Mouse (Mus musculus): ENCODE results near the gene Numbl. TPM values are rescaled to one million over a fixed set of nuclear protein-coding genes. Genes with fewer than 3 reads are reported as not detected.

Numbl gene
- polyA plus RNA-seq, 1 experiment from 2014 or later: 43.3 TPM

DNA sequence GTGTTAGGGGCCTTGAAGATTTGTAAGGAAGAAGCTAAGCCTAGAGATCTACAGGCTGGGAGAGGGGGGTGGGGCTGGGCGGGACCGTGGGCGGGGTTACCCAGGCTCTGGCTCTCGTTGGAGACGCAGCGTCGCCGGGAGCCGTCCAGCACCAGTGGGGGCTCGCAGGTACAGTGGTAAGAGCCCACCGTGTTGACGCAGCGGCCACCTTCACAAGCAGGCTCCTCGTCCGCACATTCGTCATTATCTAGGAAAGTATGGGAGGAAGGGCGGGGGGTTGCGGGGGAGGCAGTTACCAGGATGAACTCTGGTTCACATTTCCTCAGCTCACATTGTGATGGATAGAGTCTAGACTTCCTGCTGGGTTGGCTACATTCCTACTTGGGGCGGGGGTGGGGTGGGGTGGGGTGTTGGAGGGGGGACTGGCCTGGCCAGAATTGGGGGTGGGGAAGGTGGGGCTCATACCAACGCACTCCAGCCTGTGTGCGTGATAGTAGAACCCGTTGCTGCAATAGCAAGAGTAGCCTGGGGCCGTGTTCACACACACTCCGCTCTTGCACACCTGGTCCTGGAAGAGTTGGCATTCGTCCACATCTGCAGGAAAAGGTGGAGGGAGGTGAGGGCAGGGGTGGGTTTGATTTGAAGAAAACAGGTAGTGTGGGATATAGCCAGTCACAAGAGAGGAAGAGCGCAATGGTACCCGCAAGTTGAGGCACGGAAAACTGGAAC is 50.8 kb downstream of the Numbl start:
- H3K27ac ChIP-seq (ENCODE audit: low read length): no peak overlapping the region
- peak; percentile 41; the same call in 1 of the 2 replicates for ATAC-seq

DNA sequence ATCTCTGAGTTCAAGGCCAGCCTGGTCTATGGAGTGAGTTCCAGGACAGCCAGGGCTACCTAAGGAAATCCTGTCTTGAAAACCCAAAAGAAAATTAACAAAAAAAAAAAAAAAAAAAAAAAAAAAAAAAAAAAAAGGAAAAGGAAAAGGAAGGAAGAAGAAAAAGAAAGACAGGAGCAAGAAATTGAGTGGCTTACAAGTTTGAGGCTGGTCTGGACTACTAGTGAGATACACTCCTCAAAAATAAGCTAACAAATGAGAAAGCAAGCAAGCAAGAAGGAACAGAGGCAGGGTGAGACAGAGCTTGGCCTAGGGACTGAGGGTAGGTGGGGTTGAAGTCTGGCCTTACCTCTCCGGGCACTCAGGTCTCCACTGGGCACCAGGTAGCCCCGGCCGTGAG is 51.6 kb downstream of the Numbl start:
- Histone ChIP-seq H3K27me3 (replicated peaks; ENCODE audit: control insufficient read depth, insufficient read depth, low read length) (no peaks in the 10 kb centered on the region), H3K4me1 (replicated peaks; ENCODE audit: control insufficient read depth, insufficient read depth, low read length) (peaks cover 6% of the 10 kb centered on the region), H3K36me3 (ENCODE audit: control insufficient read depth, insufficient read depth) (no peaks in the 10 kb centered on the region), H3K4me2 (ENCODE audit: low read length) (no peak overlapping the region), H3K9ac (replicated peaks; ENCODE audit: low read depth, low read length) (no peak overlapping the region), H3K4me3 (replicated peaks; ENCODE audit: low read length) (no peak overlapping the region), H3K9me3 (ENCODE audit: control insufficient read depth, low read length) (no peaks in the 10 kb centered on the region), H3K27ac (ENCODE audit: low read length) (no peak overlapping the region)
- no peak; the same call in 1 of the 2 replicates for ATAC-seq
- 43% methylated on average over 3 of the region's 3 CpGs for WGBS

More for the DNA sequence above, 50.8 kb downstream of the Numbl start:
- peak overlapping the region; percentile 20 for H3K4me3 ChIP-seq (replicated peaks; ENCODE audit: low read length)
- 0 out of 2 replicates have a peak overlapping the region, but pooled peaks have one; percentile 2 for H3K9ac ChIP-seq (replicated peaks; ENCODE audit: low read depth, low read length)
- H3K4me2 ChIP-seq (ENCODE audit: low read length): peak overlapping the region; percentile 40
- H3K36me3 ChIP-seq (ENCODE audit: control insufficient read depth, insufficient read depth): no peaks in the 10 kb centered on the region
- 16% methylated on average over 27 of the region's 28 CpGs for WGBS
- H3K9me3 ChIP-seq (ENCODE audit: control insufficient read depth, low read length): no peaks in the 10 kb centered on the region
- no peaks in the 10 kb centered on the region for H3K27me3 ChIP-seq (replicated peaks; ENCODE audit: control insufficient read depth, insufficient read depth, low read length)
- peaks cover 6% of the 10 kb centered on the region for H3K4me1 ChIP-seq (replicated peaks; ENCODE audit: control insufficient read depth, insufficient read depth, low read length)

DNA sequence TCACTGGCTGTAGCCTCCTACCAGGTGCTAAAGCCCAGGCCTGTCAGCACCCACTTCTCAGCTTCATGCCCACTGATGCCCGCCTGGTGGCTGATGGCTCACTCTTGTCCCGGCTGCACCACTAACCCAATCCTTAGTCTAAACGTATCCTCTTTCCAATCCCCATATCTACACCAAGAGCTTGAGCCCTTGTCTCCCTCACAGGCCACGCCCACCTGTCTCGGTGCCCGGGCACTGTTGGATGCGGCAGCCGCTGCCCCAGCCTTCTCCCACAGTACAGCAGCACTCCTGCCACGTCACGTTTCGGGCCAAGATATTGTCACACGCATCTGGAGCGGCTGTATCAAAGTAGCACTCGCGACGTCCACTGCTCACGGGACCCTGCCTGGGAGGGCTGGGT is 52.1 kb downstream of the Numbl start:
- peak; percentile 71 for ATAC-seq

DNA sequence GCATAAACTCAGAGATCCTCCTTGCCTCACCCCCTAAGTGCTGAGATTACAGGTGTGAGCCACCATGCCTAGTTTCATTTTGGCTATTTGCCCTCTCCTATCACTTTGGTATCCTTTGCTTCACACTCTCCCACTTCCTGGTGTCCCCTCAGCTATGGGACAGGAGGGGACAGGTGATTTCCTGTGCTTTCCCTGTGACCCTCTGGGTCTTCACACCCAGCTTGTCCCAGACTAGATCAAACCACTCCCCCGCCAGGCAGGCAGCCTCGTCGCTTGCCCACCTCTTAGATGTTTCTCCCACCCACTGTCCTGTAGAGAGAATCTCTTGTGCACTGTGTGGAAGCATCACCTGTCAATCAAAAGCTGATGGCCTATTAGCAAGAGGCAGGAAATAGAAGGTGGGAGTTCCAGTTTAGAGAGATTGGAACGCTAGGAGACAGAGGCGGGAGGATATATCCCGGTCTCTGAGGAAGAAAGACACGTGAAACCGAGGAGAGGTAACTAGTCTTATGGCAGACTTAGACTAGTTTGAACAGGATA is 52.8 kb downstream of the Numbl start:
- WGBS: 56% methylated on average over 8 of the region's 8 CpGs
- H3K9ac ChIP-seq (replicated peaks; ENCODE audit: low read depth, low read length): no peak overlapping the region
- no peak overlapping the region for H3K4me2 ChIP-seq (ENCODE audit: low read length)
- no peak for ATAC-seq
- peaks cover 9% of the 10 kb centered on the region for H3K4me1 ChIP-seq (replicated peaks; ENCODE audit: control insufficient read depth, insufficient read depth, low read length)
- no peak overlapping the region for H3K27ac ChIP-seq (ENCODE audit: low read length)
- no peaks in the 10 kb centered on the region for H3K27me3 ChIP-seq (replicated peaks; ENCODE audit: control insufficient read depth, insufficient read depth, low read length)
- H3K36me3 ChIP-seq (ENCODE audit: control insufficient read depth, insufficient read depth): no peaks in the 10 kb centered on the region
- no peaks in the 10 kb centered on the region for H3K9me3 ChIP-seq (ENCODE audit: control insufficient read depth, low read length)
- no peak overlapping the region for H3K4me3 ChIP-seq (replicated peaks; ENCODE audit: low read length)

More for the DNA sequence above, 52.1 kb downstream of the Numbl start:
- WGBS: 2% methylated on average over 17 of the region's 17 CpGs
- H3K4me1 ChIP-seq (replicated peaks; ENCODE audit: control insufficient read depth, insufficient read depth, low read length): peaks cover 6% of the 10 kb centered on the region
- no peaks in the 10 kb centered on the region for H3K36me3 ChIP-seq (ENCODE audit: control insufficient read depth, insufficient read depth)
- H3K9ac ChIP-seq (replicated peaks; ENCODE audit: low read depth, low read length): peak overlapping the region; percentile 54
- no peak overlapping the region for H3K27ac ChIP-seq (ENCODE audit: low read length)
- H3K9me3 ChIP-seq (ENCODE audit: control insufficient read depth, low read length): no peaks in the 10 kb centered on the region
- H3K4me2 ChIP-seq (ENCODE audit: low read length): peak overlapping the region; percentile 56
- peak overlapping the region; percentile 32 for H3K4me3 ChIP-seq (replicated peaks; ENCODE audit: low read length)
- H3K27me3 ChIP-seq (replicated peaks; ENCODE audit: control insufficient read depth, insufficient read depth, low read length): no peaks in the 10 kb centered on the region

DNA sequence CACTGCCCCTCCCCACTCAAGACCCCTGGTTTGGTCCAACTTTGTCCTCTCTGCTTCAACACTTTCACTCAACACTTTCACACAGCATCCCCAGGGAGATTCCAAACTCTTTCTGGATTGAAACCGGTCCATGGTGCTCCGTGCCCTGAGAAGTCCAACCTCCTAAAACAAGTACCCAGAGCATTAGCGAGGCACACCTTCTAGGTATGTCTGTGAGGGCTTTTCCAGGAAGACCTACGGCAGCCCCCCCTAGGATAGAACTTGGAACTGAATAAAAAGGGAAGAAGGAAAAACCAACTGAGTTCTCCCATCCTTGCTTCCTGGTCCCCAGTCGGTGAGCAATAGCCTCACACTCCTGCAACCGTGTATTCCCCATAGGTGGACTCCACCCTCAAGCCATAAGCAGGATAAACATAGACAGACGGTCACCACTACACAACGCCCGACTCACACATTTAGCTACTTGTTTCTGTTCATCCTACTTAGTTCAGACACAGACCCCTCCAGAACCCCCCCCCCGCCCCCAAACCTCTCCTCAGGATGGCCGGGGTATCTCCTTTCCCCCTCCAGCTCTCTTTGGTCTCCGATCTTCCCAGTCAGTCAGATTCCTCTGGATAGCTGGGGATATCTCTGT is 53.5 kb downstream of the Numbl start:
- no peak for ATAC-seq
- H3K27ac ChIP-seq (ENCODE audit: low read length): no peak overlapping the region
- no peaks in the 10 kb centered on the region for H3K36me3 ChIP-seq (ENCODE audit: control insufficient read depth, insufficient read depth)
- H3K4me1 ChIP-seq (replicated peaks; ENCODE audit: control insufficient read depth, insufficient read depth, low read length): peaks cover 12% of the 10 kb centered on the region
- no peak overlapping the region for H3K4me2 ChIP-seq (ENCODE audit: low read length)
- no peaks in the 10 kb centered on the region for H3K27me3 ChIP-seq (replicated peaks; ENCODE audit: control insufficient read depth, insufficient read depth, low read length)
- no peak overlapping the region for H3K4me3 ChIP-seq (replicated peaks; ENCODE audit: low read length)
- H3K9me3 ChIP-seq (ENCODE audit: control insufficient read depth, low read length): no peaks in the 10 kb centered on the region
- WGBS: 95% methylated on average over 12 of the region's 12 CpGs
- H3K9ac ChIP-seq (replicated peaks; ENCODE audit: low read depth, low read length): no peak overlapping the region

DNA sequence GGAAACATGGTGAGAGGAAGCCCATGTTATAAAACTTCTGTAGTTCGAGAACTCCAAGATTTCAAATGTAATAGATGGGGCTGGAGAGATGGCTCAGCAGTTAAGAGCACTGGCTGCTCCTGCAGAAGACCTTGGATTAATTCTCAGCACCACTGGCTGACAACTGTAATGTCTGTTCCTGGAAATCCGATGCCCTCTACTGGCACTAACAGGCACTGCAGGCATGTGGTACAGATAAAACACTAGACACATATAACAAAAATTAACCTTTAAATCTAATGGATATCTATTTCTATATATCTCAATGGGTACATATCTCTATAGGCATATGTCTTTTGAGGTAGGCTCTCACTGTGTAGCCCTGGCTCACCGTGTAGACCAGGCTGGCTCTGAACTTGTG is 56.2 kb downstream of the Numbl start:
- Histone ChIP-seq H3K36me3 (ENCODE audit: control insufficient read depth, insufficient read depth) (no peaks in the 10 kb centered on the region), H3K4me3 (replicated peaks; ENCODE audit: low read length) (no peak overlapping the region), H3K9me3 (ENCODE audit: control insufficient read depth, low read length) (no peaks in the 10 kb centered on the region), H3K27ac (ENCODE audit: low read length) (no peak overlapping the region), H3K4me2 (ENCODE audit: low read length) (no peak overlapping the region), H3K9ac (replicated peaks; ENCODE audit: low read depth, low read length) (no peak overlapping the region), H3K27me3 (replicated peaks; ENCODE audit: control insufficient read depth, insufficient read depth, low read length) (no peaks in the 10 kb centered on the region), H3K4me1 (replicated peaks; ENCODE audit: control insufficient read depth, insufficient read depth, low read length) (peaks cover 12% of the 10 kb centered on the region)
- 94% methylated on average over 3 of the region's 3 CpGs for WGBS
- no peak for ATAC-seq

DNA sequence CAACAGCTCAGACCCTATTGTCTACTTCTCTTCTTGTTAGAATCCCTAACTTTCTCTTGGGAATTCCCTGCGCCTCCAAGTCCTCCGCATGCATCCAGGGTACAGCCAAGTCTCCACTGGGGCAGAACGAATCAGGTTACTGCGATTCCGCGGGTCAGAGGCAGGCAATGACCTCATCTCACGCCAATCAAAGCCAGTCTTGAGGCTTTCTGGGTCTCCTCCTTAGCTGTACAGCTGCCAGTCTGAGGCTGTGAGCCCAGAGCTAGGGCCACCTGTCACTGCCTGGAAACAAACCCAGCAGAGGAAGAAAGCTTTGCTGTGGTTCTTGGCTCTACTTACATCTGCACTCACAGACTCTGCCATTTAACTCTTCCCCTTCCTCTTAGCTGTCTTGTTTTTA is 57.7 kb downstream of the Numbl start:
- Histone ChIP-seq H3K9ac (replicated peaks; ENCODE audit: low read depth, low read length) (no peak overlapping the region), H3K4me3 (replicated peaks; ENCODE audit: low read length) (no peak overlapping the region), H3K36me3 (ENCODE audit: control insufficient read depth, insufficient read depth) (no peaks in the 10 kb centered on the region), H3K4me2 (ENCODE audit: low read length) (no peak overlapping the region), H3K4me1 (replicated peaks; ENCODE audit: control insufficient read depth, insufficient read depth, low read length) (peaks cover 6% of the 10 kb centered on the region), H3K27me3 (replicated peaks; ENCODE audit: control insufficient read depth, insufficient read depth, low read length) (no peaks in the 10 kb centered on the region), H3K27ac (ENCODE audit: low read length) (peak overlapping the region; percentile 63), H3K9me3 (ENCODE audit: control insufficient read depth, low read length) (no peaks in the 10 kb centered on the region)
- WGBS: 19% methylated on average over 7 of the region's 7 CpGs
- peak; percentile 91 for ATAC-seq

DNA sequence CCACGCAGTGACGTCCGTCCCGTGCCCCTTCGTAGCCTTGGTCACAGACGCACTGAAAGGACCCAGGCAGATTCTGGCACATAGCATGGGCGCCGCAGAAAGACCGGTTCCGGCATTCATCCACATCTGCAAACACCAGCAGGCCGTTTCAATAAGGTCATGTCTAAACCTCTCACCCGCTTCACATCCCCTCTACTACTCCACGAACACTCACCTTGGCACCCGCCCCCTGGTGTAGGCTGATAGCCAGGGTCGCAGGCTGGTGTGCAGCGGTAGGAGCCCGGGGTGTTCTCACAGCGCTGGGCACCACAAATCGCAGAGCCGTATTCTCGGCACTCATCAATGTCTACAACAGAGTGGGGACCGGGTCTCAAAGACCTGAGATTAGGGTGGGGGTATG is 61.2 kb downstream of the Numbl start:
- no peak overlapping the region for H3K9ac ChIP-seq (replicated peaks; ENCODE audit: low read depth, low read length)

DNA sequence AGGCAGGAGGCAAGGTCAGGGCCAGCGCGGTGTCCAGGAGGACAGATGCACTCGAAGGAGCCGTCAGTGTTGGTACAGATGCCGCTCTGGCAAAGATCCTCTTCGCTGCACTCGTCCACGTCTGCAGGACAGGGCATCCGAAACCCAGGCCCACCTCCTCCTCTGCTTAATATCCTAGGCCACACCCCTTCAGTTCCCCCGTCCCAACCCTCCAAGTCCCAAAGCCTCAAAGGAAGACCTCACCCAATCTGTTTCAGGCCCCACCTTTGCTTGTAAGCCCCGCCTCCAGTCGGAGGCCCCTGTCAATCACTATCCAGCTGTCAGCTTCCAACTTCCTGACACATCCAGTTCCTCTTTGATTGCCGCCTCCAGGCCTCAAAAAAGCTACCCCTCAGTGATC is 64.1 kb downstream of the Numbl start:
- Histone ChIP-seq H3K36me3 (ENCODE audit: control insufficient read depth, insufficient read depth) (no peaks in the 10 kb centered on the region), H3K27ac (ENCODE audit: low read length) (no peak overlapping the region), H3K4me2 (ENCODE audit: low read length) (no peak overlapping the region), H3K9me3 (ENCODE audit: control insufficient read depth, low read length) (no peaks in the 10 kb centered on the region), H3K4me1 (replicated peaks; ENCODE audit: control insufficient read depth, insufficient read depth, low read length) (peaks cover 8% of the 10 kb centered on the region), H3K27me3 (replicated peaks; ENCODE audit: control insufficient read depth, insufficient read depth, low read length) (peaks cover 15% of the 10 kb centered on the region), H3K4me3 (replicated peaks; ENCODE audit: low read length) (no peak overlapping the region), H3K9ac (replicated peaks; ENCODE audit: low read depth, low read length) (no peak overlapping the region)
- 28% methylated on average over 13 of the region's 13 CpGs for WGBS
- no peak for ATAC-seq

More for the DNA sequence above, 61.2 kb downstream of the Numbl start:
- WGBS: 93% methylated on average over 22 of the region's 22 CpGs
- H3K36me3 ChIP-seq (ENCODE audit: control insufficient read depth, insufficient read depth): no peaks in the 10 kb centered on the region
- H3K9me3 ChIP-seq (ENCODE audit: control insufficient read depth, low read length): no peaks in the 10 kb centered on the region
- no peak for ATAC-seq
- no peak overlapping the region for H3K27ac ChIP-seq (ENCODE audit: low read length)
- no peak overlapping the region for H3K4me3 ChIP-seq (replicated peaks; ENCODE audit: low read length)
- H3K4me1 ChIP-seq (replicated peaks; ENCODE audit: control insufficient read depth, insufficient read depth, low read length): peaks cover 6% of the 10 kb centered on the region
- no peak overlapping the region for H3K4me2 ChIP-seq (ENCODE audit: low read length)
- H3K27me3 ChIP-seq (replicated peaks; ENCODE audit: control insufficient read depth, insufficient read depth, low read length): no peaks in the 10 kb centered on the region

Measured in forebrain, embryonic 16.5 days (tissue).